Mouse (Mus musculus) kidney, postnatal 0 days (tissue): ENCODE results near the gene Agbl4. TPM values are rescaled to one million over a fixed set of nuclear protein-coding genes. Genes with fewer than 3 reads are reported as not detected.

ENCODE experiments used
- ATAC-seq: fragments of 200-750 bp; cut with Nextera tagmentation; replicated peaks from 2 replicates; pipeline ENCODE4 v1.8.0; 2017; ENCODE audit warnings: low read depth, moderate number of reproducible peaks, moderate TSS enrichment, moderate library complexity; ENCODE audit not compliant: low FRiP score
- DNase-seq: peaks from one replicate; pipeline ENCODE4 v3.0.0-alpha.2; 2016; ENCODE audit warnings: low spot score
- H3K27ac ChIP-seq: fragments of 300-500 bp; sonication (generic); 2 replicates; pipeline ENCODE4 v1.5.1; 2014; ENCODE audit warnings: mild to moderate bottlenecking
- H3K27me3 ChIP-seq: fragments of 300-500 bp; sonication (generic); 2 replicates; pipeline ENCODE4 v1.6.1; 2014; ENCODE audit warnings: low read length, mixed read lengths; ENCODE audit not compliant: insufficient read depth
- H3K36me3 ChIP-seq: fragments of 300-500 bp; sonication (generic); 2 replicates; pipeline ENCODE4 v1.6.1; 2014; ENCODE audit warnings: low read length, mixed read lengths; ENCODE audit not compliant: insufficient read depth
- H3K4me1 ChIP-seq: fragments of 300-500 bp; sonication (generic); replicated peaks from 2 replicates; pipeline ENCODE4 v1.6.1; 2014; ENCODE audit warnings: antibody characterized with exemption, low read length, mixed read lengths; ENCODE audit not compliant: insufficient read depth
- H3K4me2 ChIP-seq: fragments of 300-500 bp; sonication (generic); 2 replicates; pipeline ENCODE4 v1.6.1; 2014; ENCODE audit warnings: mild to moderate bottlenecking, low read length, moderate library complexity, mixed read lengths
- H3K4me3 ChIP-seq: fragments of 300-500 bp; sonication (generic); replicated peaks from 2 replicates; pipeline ENCODE4 v1.5.1; 2014; ENCODE audit warnings: low read depth, low read length
- H3K9ac ChIP-seq: fragments of 300-500 bp; sonication (generic); 2 replicates; pipeline ENCODE4 v1.6.1; 2014; ENCODE audit warnings: low read depth, low read length
- H3K9me3 ChIP-seq: fragments of 300-500 bp; sonication (generic); replicated peaks from 2 replicates; pipeline ENCODE4 v1.6.1; 2016; ENCODE audit warnings: low read length, inconsistent platforms, mixed read lengths
- CTCF ChIP-seq: IDR thresholded peaks from 2 replicates; pipeline ENCODE4 v1.5.1; 2016; ENCODE audit warnings: antibody characterized with exemption, low read depth, mild to moderate bottlenecking, moderate library complexity
- WGBS: fragments of 180-500 bp; shearing (Covaris S2); extraction: QIAGEN DNeasy Blood & Tissue Kit; methylation state at CpG from one replicate; pipeline ENCODE4 v1.1.7; 2014; 5-methylcytosine and 5-hydroxymethylcytosine counted together
- polyA plus RNA-seq: library from polyadenylated mRNA; unstranded; fragments of >200 nt; fragmentation: Nextera tagmentation; extraction: Ambion mirVana; gene quantifications from 2 replicates; pipeline ENCODE4 v1.2.1, GENCODE M21; 2015

Gene Agbl4
- polyA plus RNA-seq, 1 experiment from 2014 or later, result 0.28 TPM

GRCm38 (mm10) chr4:110832776-110833175 lies 435.3 kb downstream of the Agbl4 start:
- no peaks in the 10 kb centered on the region for H3K4me1 ChIP-seq
- no peak overlapping the region for H3K27ac ChIP-seq
- no peaks in the 10 kb centered on the region for H3K9me3 ChIP-seq
- no peak overlapping the region for H3K9ac ChIP-seq
- TF ChIP-seq CTCF, result no peak
- no peak overlapping the region for H3K4me3 ChIP-seq
- no peak for DNase-seq
- H3K36me3 ChIP-seq, result no peaks in the 10 kb centered on the region
- H3K27me3 ChIP-seq, result no peaks in the 10 kb centered on the region
- ATAC-seq, result no peak
- 48% methylated on average over 1 of the region's 1 CpGs for WGBS
- no peak overlapping the region for H3K4me2 ChIP-seq

- Histone ChIP-seq H3K27ac (no peak overlapping the region), H3K9ac (no peak overlapping the region), H3K4me2 (no peak overlapping the region), H3K9me3 (no peaks in the 10 kb centered on the region), H3K27me3 (no peaks in the 10 kb centered on the region), H3K4me1 (no peaks in the 10 kb centered on the region), H3K4me3 (no peak overlapping the region), H3K36me3 (no peaks in the 10 kb centered on the region)
- ATAC-seq (no peak), DNase-seq (no peak)
- TF ChIP-seq CTCF, result no peak
- 85% methylated on average over 2 of the region's 2 CpGs for WGBS
These were observed 482.4 kb downstream of the Agbl4 start for GRCm38 (mm10) chr4:110879719-110880443.

- H3K4me2 ChIP-seq, result no peak overlapping the region
- H3K9me3 ChIP-seq, result no peaks in the 10 kb centered on the region
- H3K36me3 ChIP-seq, result no peaks in the 10 kb centered on the region
- H3K27ac ChIP-seq, result no peak overlapping the region
- H3K9ac ChIP-seq, result no peak overlapping the region
- TF ChIP-seq CTCF, result no peak
- no peak overlapping the region for H3K4me3 ChIP-seq
- no peaks in the 10 kb centered on the region for H3K27me3 ChIP-seq
- DNase-seq (peak; percentile 2), ATAC-seq (no peak)
- H3K4me1 ChIP-seq, result no peaks in the 10 kb centered on the region
These were observed 518.6 kb downstream of the Agbl4 start for GRCm38 (mm10) chr4:110916061-110916460.

- Histone ChIP-seq H3K4me1 (no peaks in the 10 kb centered on the region), H3K27me3 (no peaks in the 10 kb centered on the region), H3K4me2 (no peak overlapping the region), H3K36me3 (no peaks in the 10 kb centered on the region), H3K9me3 (no peaks in the 10 kb centered on the region), H3K27ac (no peak overlapping the region), H3K4me3 (no peak overlapping the region), H3K9ac (no peak overlapping the region)
- ATAC-seq, result no peak
- no peak for TF ChIP-seq CTCF
- 46% methylated on average over 4 of the region's 4 CpGs for WGBS
- DNase-seq, result no peak
These were observed 519.1 kb downstream of the Agbl4 start for GRCm38 (mm10) chr4:110916565-110916964.

GRCm38 (mm10) chr4:110921013-110921412 lies 523.6 kb downstream of the Agbl4 start:
- no peak overlapping the region for H3K4me3 ChIP-seq
- no peak for DNase-seq
- 82% methylated on average over 3 of the region's 3 CpGs for WGBS
- no peaks in the 10 kb centered on the region for H3K36me3 ChIP-seq
- no peak overlapping the region for H3K9ac ChIP-seq
- H3K4me1 ChIP-seq, result no peaks in the 10 kb centered on the region
- no peaks in the 10 kb centered on the region for H3K27me3 ChIP-seq
- H3K9me3 ChIP-seq, result no peaks in the 10 kb centered on the region
- ATAC-seq, result no peak
- no peak for TF ChIP-seq CTCF
- H3K4me2 ChIP-seq, result no peak overlapping the region
- no peak overlapping the region for H3K27ac ChIP-seq

- DNase-seq, result no peak
- Histone ChIP-seq H3K4me3 (no peak overlapping the region), H3K4me2 (no peak overlapping the region), H3K27me3 (no peaks in the 10 kb centered on the region), H3K9me3 (no peaks in the 10 kb centered on the region), H3K27ac (no peak overlapping the region), H3K4me1 (no peaks in the 10 kb centered on the region), H3K36me3 (no peaks in the 10 kb centered on the region), H3K9ac (no peak overlapping the region)
- 79% methylated on average over 2 of the region's 2 CpGs for WGBS
- TF ChIP-seq CTCF, result no peak
- no peak for ATAC-seq
These were observed 604.2 kb downstream of the Agbl4 start for GRCm38 (mm10) chr4:111001641-111002040.
